Mouse (Mus musculus): ENCODE data around the gene Diras1.
"Not testable (repeated sequence)": the region's sequence is repeated elsewhere in the genome, so short reads cannot be mapped to it uniquely, and the experiment has no call there.

Gene Diras1

GRCm38 (mm10) chr10:80999362-81000196 lies 25.9 kb downstream of the Diras1 start:
- peak; percentile 88 to 97 for DNase-seq (ENCODE audit: inconsistent age in 2 of 2, low spot score in 1 of 2)

GRCm38 (mm10) chr10:80998778-80999177 lies 26.7 kb downstream of the Diras1 start:
- peak in 1 of 2 experiments; percentile 82 for DNase-seq (ENCODE audit: inconsistent age in 2 of 2, low spot score in 1 of 2)

- no peak for DNase-seq (ENCODE audit: inconsistent age in 2 of 2, low spot score in 1 of 2)
Observed at GRCm38 (mm10) chr10:80998021-80998420, 27.4 kb downstream of the Diras1 start.

- DNase-seq (ENCODE audit: inconsistent age in 2 of 2, low spot score in 1 of 2): no peak
Observed at GRCm38 (mm10) chr10:80997332-80997731, 28.1 kb downstream of the Diras1 start.

GRCm38 (mm10) chr10:80996501-80996900 lies 29.0 kb downstream of the Diras1 start:
- DNase-seq (ENCODE audit: inconsistent age in 2 of 2, low spot score in 1 of 2): no peak

GRCm38 (mm10) chr10:80995091-80995632 lies 30.3 kb downstream of the Diras1 start:
- DNase-seq (ENCODE audit: inconsistent age in 2 of 2, low spot score in 1 of 2): peak; percentile 86 to 95

GRCm38 (mm10) chr10:80994621-80995020 lies 30.8 kb downstream of the Diras1 start:
- DNase-seq (ENCODE audit: inconsistent age in 2 of 2, low spot score in 1 of 2): peak; percentile 37 to 61

- no peak for DNase-seq (ENCODE audit: inconsistent age in 2 of 2, low spot score in 1 of 2)
Observed at GRCm38 (mm10) chr10:80993276-80993675, 32.2 kb downstream of the Diras1 start.

- no peak for DNase-seq (ENCODE audit: inconsistent age in 2 of 2, low spot score in 1 of 2)
Observed at GRCm38 (mm10) chr10:80991945-80992344, 33.5 kb downstream of the Diras1 start.

GRCm38 (mm10) chr10:80991007-80991406 lies 34.5 kb downstream of the Diras1 start:
- DNase-seq (ENCODE audit: inconsistent age in 2 of 2, low spot score in 1 of 2): peak in 1 of 2 experiments; percentile 65

- peak in 1 of 2 experiments; percentile 20 for DNase-seq (ENCODE audit: inconsistent age in 2 of 2, low spot score in 1 of 2)
Observed at GRCm38 (mm10) chr10:80990406-80990805, 35.1 kb downstream of the Diras1 start.

- not testable (repeated sequence) for DNase-seq (ENCODE audit: inconsistent age in 2 of 2, low spot score in 1 of 2)
Observed at GRCm38 (mm10) chr10:80989854-80990253, 35.6 kb downstream of the Diras1 start.

GRCm38 (mm10) chr10:80989446-80989845 lies 36.0 kb downstream of the Diras1 start:
- peak in 1 of 2 experiments; percentile 29 for DNase-seq (ENCODE audit: inconsistent age in 2 of 2, low spot score in 1 of 2)

- peak; percentile 92 to 96 for DNase-seq (ENCODE audit: inconsistent age in 2 of 2, low spot score in 1 of 2)
Observed at GRCm38 (mm10) chr10:80987709-80988441, 37.6 kb downstream of the Diras1 start.

GRCm38 (mm10) chr10:80986754-80987153 lies 38.7 kb downstream of the Diras1 start:
- DNase-seq (ENCODE audit: inconsistent age in 2 of 2, low spot score in 1 of 2): peak; percentile 85

GRCm38 (mm10) chr10:80985970-80986701 lies 39.3 kb downstream of the Diras1 start:
- DNase-seq (ENCODE audit: inconsistent age in 2 of 2, low spot score in 1 of 2): peak in 1 of 2 experiments; percentile 62

- DNase-seq (ENCODE audit: inconsistent age in 2 of 2, low spot score in 1 of 2): peak; percentile 81 to 86
Observed at GRCm38 (mm10) chr10:80985241-80985969, 40.1 kb downstream of the Diras1 start.

- DNase-seq (ENCODE audit: inconsistent age in 2 of 2, low spot score in 1 of 2): no peak
Observed at GRCm38 (mm10) chr10:80984223-80984622, 41.2 kb downstream of the Diras1 start.

- DNase-seq (ENCODE audit: inconsistent age in 2 of 2, low spot score in 1 of 2): peak; percentile 88 to 92
Observed at GRCm38 (mm10) chr10:80982381-80982780, 43.1 kb downstream of the Diras1 start.

- peak in 1 of 2 experiments; percentile 69 for DNase-seq (ENCODE audit: inconsistent age in 2 of 2, low spot score in 1 of 2)
Observed at GRCm38 (mm10) chr10:80981564-80982112, 43.8 kb downstream of the Diras1 start.
